Mouse (Mus musculus) midbrain, embryonic 13.5 days (tissue): ENCODE measurements at regions not wholly inside any gene's neighbourhood (a gene's known extent, or its start where the extent isn't known, plus 50 kb on each side); places are given as distances from the start of the nearest gene placed in this dataset.

ENCODE experiments used
- ATAC-seq: fragments of 200-750 bp; cut with Nextera tagmentation; 2 replicates; pipeline ENCODE4 v1.8.0; 2017; ENCODE audit warnings: mild to moderate bottlenecking, moderate TSS enrichment, moderate library complexity
- H3K27ac ChIP-seq: fragments of 300-500 bp; sonication (generic); 2 replicates; pipeline ENCODE4 v1.5.1; 2015; ENCODE audit warnings: inconsistent platforms, mild to moderate bottlenecking, moderate library complexity
- H3K27me3 ChIP-seq: fragments of 300-500 bp; sonication (generic); 2 replicates; pipeline ENCODE4 v1.6.1; 2015; ENCODE audit warnings: mild to moderate bottlenecking, inconsistent platforms
- H3K36me3 ChIP-seq: fragments of 300-500 bp; sonication (generic); 2 replicates; pipeline ENCODE4 v1.6.1; 2015; ENCODE audit warnings: mild to moderate bottlenecking, inconsistent platforms
- H3K4me1 ChIP-seq: fragments of 300-500 bp; sonication (generic); replicated peaks from 2 replicates; pipeline ENCODE4 v1.6.1; 2015; ENCODE audit warnings: inconsistent platforms
- H3K4me2 ChIP-seq: fragments of 300-500 bp; sonication (generic); replicated peaks from 2 replicates; pipeline ENCODE4 v1.6.1; 2015; ENCODE audit warnings: moderate library complexity, mild to moderate bottlenecking, inconsistent platforms
- H3K4me3 ChIP-seq: fragments of 300-500 bp; sonication (generic); replicated peaks from 2 replicates; pipeline ENCODE4 v1.5.1; 2015; ENCODE audit warnings: mild to moderate bottlenecking, inconsistent platforms
- H3K9ac ChIP-seq: fragments of 300-500 bp; sonication (generic); replicated peaks from 2 replicates; pipeline ENCODE4 v1.6.1; 2015; ENCODE audit warnings: mild to moderate bottlenecking, inconsistent platforms
- H3K9me3 ChIP-seq: fragments of 300-500 bp; sonication (generic); 2 replicates; pipeline ENCODE4 v1.6.1; 2016; ENCODE audit warnings: mild to moderate bottlenecking, inconsistent platforms
- WGBS: fragments of 180-500 bp; shearing (Covaris S2); methylation state at CpG from one replicate; pipeline ENCODE4 v1.1.7; 2015; 5-methylcytosine and 5-hydroxymethylcytosine counted together

DNA sequence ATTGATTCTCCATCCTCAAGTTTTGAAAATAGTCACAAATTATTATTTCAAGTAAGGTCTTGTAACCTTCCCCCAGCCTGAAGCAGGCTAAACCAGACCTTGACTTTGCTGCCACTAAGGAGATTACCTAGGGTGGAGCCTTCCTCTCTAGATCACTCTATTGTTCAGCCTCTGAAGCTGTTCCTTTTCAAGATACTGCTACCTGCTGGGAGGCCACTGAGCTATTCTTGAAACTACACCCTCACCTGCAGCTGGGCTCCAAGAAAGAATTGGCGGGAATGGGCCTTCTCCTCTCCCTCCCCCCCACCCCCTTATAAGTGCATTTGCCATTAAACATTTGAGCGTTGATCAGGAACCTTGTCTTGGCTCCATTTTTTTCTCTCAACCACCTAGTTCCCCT lies 534.2 kb upstream of the Dmac1 start:
- Histone ChIP-seq H3K9ac (no peak overlapping the region), H3K27ac (no peak overlapping the region), H3K27me3 (no peaks in the 10 kb centered on the region), H3K4me3 (no peak overlapping the region), H3K4me1 (no peaks in the 10 kb centered on the region), H3K9me3 (no peaks in the 10 kb centered on the region), H3K36me3 (no peaks in the 10 kb centered on the region), H3K4me2 (no peak overlapping the region)
- 54% methylated on average over 2 of the region's 2 CpGs for WGBS
- no peak for ATAC-seq

- H3K4me1 ChIP-seq, result no peaks in the 10 kb centered on the region
- no peaks in the 10 kb centered on the region for H3K36me3 ChIP-seq
- no peaks in the 10 kb centered on the region for H3K27me3 ChIP-seq
- H3K9me3 ChIP-seq, result no peaks in the 10 kb centered on the region
- H3K27ac ChIP-seq, result no peak overlapping the region
- WGBS, result 84% methylated on average over 4 of the region's 4 CpGs
- ATAC-seq, result no peak
- H3K4me3 ChIP-seq, result no peak overlapping the region
- H3K9ac ChIP-seq, result no peak overlapping the region
- H3K4me2 ChIP-seq, result no peak overlapping the region
These were observed 523.8 kb upstream of the Dmac1 start for GRCm38 (mm10) chr4:75801870-75802269.

DNA sequence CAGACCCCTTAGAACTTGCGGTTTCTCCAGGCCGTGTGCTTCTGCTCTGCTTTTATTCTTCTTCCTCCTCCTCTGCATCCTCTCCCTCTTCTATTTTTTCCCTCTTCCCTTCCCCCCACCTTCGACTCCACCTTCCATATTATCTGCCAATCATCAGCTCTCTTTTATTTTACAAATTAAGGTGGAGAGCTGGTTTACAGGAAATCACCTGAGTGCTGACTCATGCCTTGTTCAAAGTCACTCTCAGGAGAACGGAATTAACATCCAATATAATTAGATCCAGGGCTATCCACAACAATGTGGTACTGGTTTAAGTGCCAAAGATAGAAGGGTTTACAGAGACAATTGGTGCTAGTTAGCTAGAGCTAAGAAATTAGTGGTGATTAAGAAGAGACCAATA lies 523.1 kb upstream of the Dmac1 start:
- H3K9ac ChIP-seq, result no peak overlapping the region
- 86% methylated on average over 4 of the region's 4 CpGs for WGBS
- H3K4me2 ChIP-seq, result no peak overlapping the region
- no peak overlapping the region for H3K27ac ChIP-seq
- no peaks in the 10 kb centered on the region for H3K9me3 ChIP-seq
- ATAC-seq, result no peak
- no peaks in the 10 kb centered on the region for H3K4me1 ChIP-seq
- no peaks in the 10 kb centered on the region for H3K27me3 ChIP-seq
- H3K4me3 ChIP-seq, result no peak overlapping the region
- H3K36me3 ChIP-seq, result no peaks in the 10 kb centered on the region

DNA sequence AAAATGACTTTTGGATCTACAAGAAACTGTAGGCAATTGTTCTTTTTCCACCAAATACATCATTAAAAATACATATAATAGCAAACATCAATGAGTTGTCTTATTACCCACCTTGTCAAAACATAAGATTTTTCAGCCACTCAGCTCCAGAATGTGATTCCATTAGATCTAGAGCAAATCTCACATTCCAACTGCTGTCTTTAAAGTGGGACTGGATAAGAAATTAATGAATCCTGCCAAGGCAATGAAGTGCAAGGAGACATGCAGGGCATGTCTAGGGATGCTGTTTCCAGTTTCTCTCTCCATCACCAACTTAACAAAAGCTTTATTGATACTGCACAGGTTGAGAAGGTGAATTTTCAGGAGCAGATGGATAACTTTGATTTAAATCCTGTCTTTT lies 513.7 kb upstream of the Dmac1 start:
- H3K27me3 ChIP-seq, result no peaks in the 10 kb centered on the region
- no peaks in the 10 kb centered on the region for H3K4me1 ChIP-seq
- no peak overlapping the region for H3K4me3 ChIP-seq
- no peak overlapping the region for H3K27ac ChIP-seq
- H3K9me3 ChIP-seq, result no peaks in the 10 kb centered on the region
- no peak overlapping the region for H3K4me2 ChIP-seq
- ATAC-seq, result no peak
- H3K36me3 ChIP-seq, result no peaks in the 10 kb centered on the region
- no peak overlapping the region for H3K9ac ChIP-seq

DNA sequence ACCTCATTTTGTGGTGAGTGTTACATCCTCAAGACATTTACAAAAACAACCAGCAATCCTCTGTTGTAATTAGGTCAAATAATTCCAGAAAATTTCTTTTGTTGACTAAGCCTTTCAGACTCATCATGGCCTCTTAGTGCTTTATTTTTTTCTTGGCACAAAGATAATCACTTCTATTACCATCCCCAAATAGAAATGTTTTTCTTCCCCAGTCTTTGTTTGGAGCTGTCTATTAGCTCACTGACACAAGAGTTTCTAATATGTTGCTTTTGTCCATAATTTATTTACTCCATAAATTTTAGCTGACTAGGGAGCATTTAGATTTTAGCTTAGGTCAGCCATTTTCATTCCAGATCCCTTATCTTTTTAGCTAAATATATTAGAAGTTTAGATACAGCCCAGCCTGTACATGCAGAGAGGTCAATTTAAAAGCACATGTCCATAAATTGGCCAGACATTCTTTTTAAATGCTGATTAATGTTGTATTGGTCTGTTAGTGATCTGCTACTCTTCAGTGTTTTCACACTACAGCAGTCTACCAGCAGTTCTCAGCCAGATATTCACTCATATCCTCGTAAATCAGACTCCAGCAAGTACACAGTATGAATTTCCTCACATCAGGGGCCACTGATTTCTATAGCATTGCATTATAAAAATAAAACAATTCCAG lies 513.0 kb upstream of the Dmac1 start:
- Histone ChIP-seq H3K4me3 (no peak overlapping the region), H3K4me1 (no peaks in the 10 kb centered on the region), H3K4me2 (no peak overlapping the region), H3K27me3 (no peaks in the 10 kb centered on the region), H3K36me3 (no peaks in the 10 kb centered on the region), H3K27ac (no peak overlapping the region), H3K9me3 (no peaks in the 10 kb centered on the region), H3K9ac (no peak overlapping the region)
- no peak for ATAC-seq
- WGBS, result 84% methylated on average over 1 of the region's 1 CpGs

- Histone ChIP-seq H3K9me3 (no peaks in the 10 kb centered on the region), H3K9ac (no peak overlapping the region), H3K4me2 (no peak overlapping the region), H3K27me3 (no peaks in the 10 kb centered on the region), H3K36me3 (no peaks in the 10 kb centered on the region), H3K4me3 (no peak overlapping the region), H3K4me1 (no peaks in the 10 kb centered on the region), H3K27ac (no peak overlapping the region)
- ATAC-seq, result no peak
- 46% methylated on average over 3 of the region's 3 CpGs for WGBS
These were observed 509.3 kb upstream of the Dmac1 start for GRCm38 (mm10) chr4:75787405-75787804.

- 70% methylated on average over 4 of the region's 4 CpGs for WGBS
- Histone ChIP-seq H3K36me3 (no peaks in the 10 kb centered on the region), H3K27ac (no peak overlapping the region), H3K9me3 (no peaks in the 10 kb centered on the region), H3K4me2 (no peak overlapping the region), H3K27me3 (no peaks in the 10 kb centered on the region), H3K9ac (no peak overlapping the region), H3K4me3 (no peak overlapping the region), H3K4me1 (no peaks in the 10 kb centered on the region)
- ATAC-seq, result no peak
These were observed 508.3 kb upstream of the Dmac1 start for GRCm38 (mm10) chr4:75786391-75786790.

DNA sequence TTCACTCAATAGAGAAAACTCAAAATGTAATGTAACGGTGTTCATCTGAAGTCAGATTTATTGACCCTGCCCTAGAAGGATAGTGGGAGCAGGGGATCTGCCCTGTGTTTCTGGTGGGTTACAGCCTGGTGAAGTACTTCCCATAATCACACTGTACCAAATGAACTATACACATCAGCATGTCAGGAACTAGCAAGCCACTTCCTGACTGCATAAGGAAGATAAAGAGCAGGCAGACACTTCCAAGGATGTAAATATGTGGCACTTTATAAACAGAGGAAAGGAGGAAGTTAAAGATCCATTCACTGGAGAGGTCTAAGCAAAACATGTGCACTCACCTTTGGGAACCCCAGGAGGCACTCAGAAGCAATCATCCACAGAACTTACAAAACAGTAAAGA lies 501.4 kb upstream of the Dmac1 start:
- Histone ChIP-seq H3K4me1 (no peaks in the 10 kb centered on the region), H3K27ac (no peak overlapping the region), H3K4me3 (no peak overlapping the region), H3K27me3 (no peaks in the 10 kb centered on the region), H3K9ac (no peak overlapping the region), H3K9me3 (no peaks in the 10 kb centered on the region), H3K36me3 (no peaks in the 10 kb centered on the region), H3K4me2 (no peak overlapping the region)
- no peak for ATAC-seq
- WGBS, result 92% methylated on average over 1 of the region's 1 CpGs

GRCm38 (mm10) chr4:75764141-75764540 lies 486.0 kb upstream of the Dmac1 start:
- H3K36me3 ChIP-seq, result no peaks in the 10 kb centered on the region
- H3K4me3 ChIP-seq, result no peak overlapping the region
- no peaks in the 10 kb centered on the region for H3K4me1 ChIP-seq
- no peak for ATAC-seq
- H3K9ac ChIP-seq, result no peak overlapping the region
- no peak overlapping the region for H3K27ac ChIP-seq
- H3K27me3 ChIP-seq, result no peaks in the 10 kb centered on the region
- 48% methylated on average over 1 of the region's 1 CpGs for WGBS
- no peaks in the 10 kb centered on the region for H3K9me3 ChIP-seq
- H3K4me2 ChIP-seq, result no peak overlapping the region

GRCm38 (mm10) chr4:75744605-75745004 lies 466.5 kb upstream of the Dmac1 start:
- Histone ChIP-seq H3K27me3 (no peaks in the 10 kb centered on the region), H3K36me3 (no peaks in the 10 kb centered on the region), H3K27ac (no peak overlapping the region), H3K9me3 (no peaks in the 10 kb centered on the region), H3K4me1 (0 out of 2 replicates have a peak, but pooled peaks cover 6% of the 10 kb centered on the region), H3K4me3 (no peak overlapping the region), H3K9ac (no peak overlapping the region), H3K4me2 (no peak overlapping the region)
- 42% methylated on average over 6 of the region's 6 CpGs for WGBS
- ATAC-seq, result peak; percentile 53; the same call in 1 of the 2 replicates

DNA sequence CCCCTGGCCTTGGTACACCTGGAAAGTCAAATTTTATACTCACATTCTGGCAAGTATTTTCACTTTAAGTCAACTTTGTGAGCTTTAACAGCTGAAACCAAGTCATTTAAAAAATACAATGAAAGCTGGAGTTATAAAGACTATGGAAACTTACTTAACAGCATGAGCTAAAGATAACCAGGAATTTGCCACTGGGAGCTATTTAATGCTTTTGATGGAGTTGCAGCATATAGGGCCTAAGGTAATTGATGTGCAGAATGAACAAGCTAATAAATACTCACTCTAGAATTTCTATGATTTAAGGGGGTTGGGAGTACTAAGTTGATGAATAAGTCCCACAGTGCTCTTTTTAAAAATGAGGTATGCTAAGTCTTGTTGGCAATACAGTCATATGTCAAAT lies 463.5 kb upstream of the Dmac1 start:
- Histone ChIP-seq H3K36me3 (no peaks in the 10 kb centered on the region), H3K4me2 (no peak overlapping the region), H3K4me1 (0 out of 2 replicates have a peak, but pooled peaks cover 6% of the 10 kb centered on the region), H3K27ac (no peak overlapping the region), H3K27me3 (no peaks in the 10 kb centered on the region), H3K9ac (no peak overlapping the region), H3K9me3 (no peaks in the 10 kb centered on the region), H3K4me3 (no peak overlapping the region)
- ATAC-seq, result no peak

DNA sequence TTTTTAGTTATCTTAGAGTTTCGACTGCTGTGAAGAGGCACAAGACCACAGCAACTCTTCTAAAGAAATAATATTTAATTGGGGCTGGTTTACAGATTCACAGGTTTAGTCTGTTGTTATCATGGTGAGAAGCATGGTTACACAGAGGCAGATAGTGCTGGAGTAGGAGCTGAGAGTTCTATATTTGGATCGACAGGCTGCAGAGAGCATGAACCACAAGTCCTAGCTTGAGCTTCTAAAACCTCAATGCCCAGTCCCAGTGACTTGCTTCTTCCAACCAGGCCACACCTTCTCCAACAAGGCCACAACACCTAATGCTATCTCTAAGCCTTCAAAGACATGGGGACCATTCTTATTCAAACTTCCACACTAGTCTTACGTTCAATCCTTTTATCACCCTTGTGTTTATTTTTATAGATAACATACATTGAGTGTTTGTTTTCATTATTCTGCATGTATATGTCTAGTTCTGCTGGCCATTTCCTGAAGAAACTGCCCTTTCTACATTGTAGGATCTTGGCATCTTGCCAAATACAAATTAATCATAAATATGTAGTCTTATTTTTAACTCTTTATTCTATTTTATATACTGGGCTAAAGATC lies 452.8 kb upstream of the Dmac1 start:
- H3K36me3 ChIP-seq, result no peaks in the 10 kb centered on the region
- no peaks in the 10 kb centered on the region for H3K9me3 ChIP-seq
- H3K4me1 ChIP-seq, result no peaks in the 10 kb centered on the region
- no peaks in the 10 kb centered on the region for H3K27me3 ChIP-seq
- WGBS, result 82% methylated on average over 3 of the region's 3 CpGs
- no peak overlapping the region for H3K9ac ChIP-seq
- no peak overlapping the region for H3K4me2 ChIP-seq
- H3K4me3 ChIP-seq, result no peak overlapping the region
- no peak for ATAC-seq
- H3K27ac ChIP-seq, result no peak overlapping the region

DNA sequence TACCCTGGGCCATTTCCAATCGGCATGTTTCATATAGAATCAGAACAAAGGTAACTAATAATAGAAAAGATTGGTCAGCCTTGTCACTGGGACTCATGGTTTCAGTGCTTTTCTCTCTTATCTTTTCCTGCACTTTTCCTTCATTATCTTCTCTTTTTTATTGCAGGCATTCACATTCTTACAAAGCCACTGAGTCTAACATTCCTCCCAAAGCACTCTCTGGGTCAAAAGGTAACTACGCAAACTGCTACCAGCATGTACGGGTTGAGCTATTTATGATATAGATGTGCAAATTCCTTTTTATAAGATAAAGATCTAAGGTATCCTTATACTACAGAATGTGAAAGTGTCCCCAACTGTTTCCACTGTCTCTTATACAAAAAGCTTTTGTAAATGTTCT lies 436.5 kb upstream of the Dmac1 start:
- Histone ChIP-seq H3K9me3 (no peaks in the 10 kb centered on the region), H3K9ac (no peak overlapping the region), H3K4me2 (no peak overlapping the region), H3K36me3 (no peaks in the 10 kb centered on the region), H3K27me3 (no peaks in the 10 kb centered on the region), H3K4me1 (no peaks in the 10 kb centered on the region), H3K27ac (no peak overlapping the region), H3K4me3 (no peak overlapping the region)
- WGBS, result 93% methylated on average over 3 of the region's 3 CpGs
- no peak for ATAC-seq
